Mouse (Mus musculus): ENCODE measurements around the gene Gm49387. TPM values are rescaled to one million over a fixed set of nuclear protein-coding genes. Genes with fewer than 3 reads are reported as not detected.

Gm49387 gene
- total and polyA plus RNA-seq, 2 experiments from 2014 or later, result 1.7 TPM; not detected in 1

- peak; percentile 21; the same call in 1 of the 2 replicates for ATAC-seq (ENCODE audit: insufficient read depth, low read depth)
- peak; percentile 69 for DNase-seq (ENCODE audit: low spot score)
- Histone ChIP-seq H3K27ac (ENCODE audit: low read depth) (peak overlapping the region; percentile 53), H3K36me3 (replicated peaks; ENCODE audit: control insufficient read depth, insufficient read depth, low read length) (no peaks in the 10 kb centered on the region), H3K9ac (replicated peaks; ENCODE audit: low read depth, low read length) (no peak overlapping the region), H3K4me3 (ENCODE audit: low read depth, low read length) (no peak overlapping the region), H3K4me1 (ENCODE audit: control insufficient read depth, insufficient read depth) (peaks cover 46% of the 10 kb centered on the region), H3K9me3 (replicated peaks; ENCODE audit: control insufficient read depth, low read length) (no peaks in the 10 kb centered on the region), H3K4me2 (ENCODE audit: low read depth, low read length) (no peak overlapping the region), H3K27me3 (ENCODE audit: control insufficient read depth, insufficient read depth, low read length) (no peaks in the 10 kb centered on the region)
- TF ChIP-seq EP300 (IDR thresholded peaks at IDR 0.05; ENCODE audit: low read depth) (peak; percentile 15; the same call in 1 of the 2 replicates), CTCF (IDR thresholded peaks at IDR 0.05; ENCODE audit: low read depth) (no peak)
- WGBS, result 6% methylated on average over 6 of the region's 6 CpGs
Measured at GRCm38 (mm10) chr14:31564452-31565179, 76.1 kb downstream of the Gm49387 start.

- Histone ChIP-seq H3K27me3 (ENCODE audit: control insufficient read depth, insufficient read depth, low read length) (no peaks in the 10 kb centered on the region), H3K4me2 (ENCODE audit: low read depth, low read length) (no peak overlapping the region), H3K4me3 (ENCODE audit: low read depth, low read length) (no peak overlapping the region), H3K9ac (replicated peaks; ENCODE audit: low read depth, low read length) (no peak overlapping the region), H3K4me1 (ENCODE audit: control insufficient read depth, insufficient read depth) (peaks cover 46% of the 10 kb centered on the region), H3K36me3 (replicated peaks; ENCODE audit: control insufficient read depth, insufficient read depth, low read length) (no peaks in the 10 kb centered on the region), H3K9me3 (replicated peaks; ENCODE audit: control insufficient read depth, low read length) (no peaks in the 10 kb centered on the region), H3K27ac (ENCODE audit: low read depth) (peak overlapping the region; percentile 71)
- TF ChIP-seq CTCF (IDR thresholded peaks at IDR 0.05; ENCODE audit: low read depth), result no peak
- TF ChIP-seq EP300 (IDR thresholded peaks at IDR 0.05; ENCODE audit: low read depth), result peak; percentile 97
- ATAC-seq (ENCODE audit: insufficient read depth, low read depth) (peak; percentile 94), DNase-seq (ENCODE audit: low spot score) (peak; percentile 90)
- 11% methylated on average over 5 of the region's 5 CpGs for WGBS
Measured at GRCm38 (mm10) chr14:31560886-31561285, 79.8 kb downstream of the Gm49387 start.

- no peaks in the 10 kb centered on the region for H3K27me3 ChIP-seq (ENCODE audit: control insufficient read depth, insufficient read depth, low read length)
- ATAC-seq (ENCODE audit: insufficient read depth, low read depth), result no peak
- H3K4me1 ChIP-seq (ENCODE audit: control insufficient read depth, insufficient read depth), result peaks cover 33% of the 10 kb centered on the region
- no peaks in the 10 kb centered on the region for H3K9me3 ChIP-seq (replicated peaks; ENCODE audit: control insufficient read depth, low read length)
- WGBS, result 65% methylated on average over 5 of the region's 5 CpGs
- H3K4me2 ChIP-seq (ENCODE audit: low read depth, low read length), result no peak overlapping the region
- no peaks in the 10 kb centered on the region for H3K36me3 ChIP-seq (replicated peaks; ENCODE audit: control insufficient read depth, insufficient read depth, low read length)
- H3K4me3 ChIP-seq (ENCODE audit: low read depth, low read length), result no peak overlapping the region
- no peak for TF ChIP-seq CTCF (IDR thresholded peaks at IDR 0.05; ENCODE audit: low read depth)
- no peak for TF ChIP-seq EP300 (IDR thresholded peaks at IDR 0.05; ENCODE audit: low read depth)
- H3K9ac ChIP-seq (replicated peaks; ENCODE audit: low read depth, low read length), result no peak overlapping the region
- no peak for DNase-seq (ENCODE audit: low spot score)
- no peak overlapping the region for H3K27ac ChIP-seq (ENCODE audit: low read depth)
Measured at GRCm38 (mm10) chr14:31559216-31559615, 81.5 kb downstream of the Gm49387 start.

- Histone ChIP-seq H3K27me3 (ENCODE audit: control insufficient read depth, insufficient read depth, low read length) (no peaks in the 10 kb centered on the region), H3K9me3 (replicated peaks; ENCODE audit: control insufficient read depth, low read length) (no peaks in the 10 kb centered on the region), H3K4me3 (ENCODE audit: low read depth, low read length) (no peak overlapping the region), H3K4me1 (ENCODE audit: control insufficient read depth, insufficient read depth) (peaks cover 33% of the 10 kb centered on the region), H3K36me3 (replicated peaks; ENCODE audit: control insufficient read depth, insufficient read depth, low read length) (no peaks in the 10 kb centered on the region), H3K4me2 (ENCODE audit: low read depth, low read length) (no peak overlapping the region), H3K9ac (replicated peaks; ENCODE audit: low read depth, low read length) (no peak overlapping the region), H3K27ac (ENCODE audit: low read depth) (peak overlapping the region; percentile 38; the same call in 1 of the 2 replicates)
- DNase-seq (ENCODE audit: low spot score), result no peak
- ATAC-seq (ENCODE audit: insufficient read depth, low read depth), result no peak
- WGBS, result 77% methylated on average over 9 of the region's 9 CpGs
- TF ChIP-seq EP300 (IDR thresholded peaks at IDR 0.05; ENCODE audit: low read depth) (no peak), CTCF (IDR thresholded peaks at IDR 0.05; ENCODE audit: low read depth) (no peak)
Measured at GRCm38 (mm10) chr14:31557784-31558183, 82.9 kb downstream of the Gm49387 start.

- TF ChIP-seq EP300 (IDR thresholded peaks at IDR 0.05; ENCODE audit: low read depth), result no peak
- TF ChIP-seq CTCF (IDR thresholded peaks at IDR 0.05; ENCODE audit: low read depth), result no peak
- WGBS, result 71% methylated on average over 8 of the region's 8 CpGs
Measured at GRCm38 (mm10) chr14:31557273-31557672, 83.4 kb downstream of the Gm49387 start.

More at GRCm38 (mm10) chr14:31557273-31557672, 83.4 kb downstream of the Gm49387 start:
- ATAC-seq (ENCODE audit: insufficient read depth, low read depth) (no peak), DNase-seq (ENCODE audit: low spot score) (no peak)
- no peak overlapping the region for H3K9ac ChIP-seq (replicated peaks; ENCODE audit: low read depth, low read length)
- peaks cover 33% of the 10 kb centered on the region for H3K4me1 ChIP-seq (ENCODE audit: control insufficient read depth, insufficient read depth)
- H3K4me3 ChIP-seq (ENCODE audit: low read depth, low read length), result no peak overlapping the region
- peak overlapping the region; percentile 69; the same call in 1 of the 2 replicates for H3K27ac ChIP-seq (ENCODE audit: low read depth)
- no peaks in the 10 kb centered on the region for H3K27me3 ChIP-seq (ENCODE audit: control insufficient read depth, insufficient read depth, low read length)
- no peaks in the 10 kb centered on the region for H3K36me3 ChIP-seq (replicated peaks; ENCODE audit: control insufficient read depth, insufficient read depth, low read length)
- no peak overlapping the region for H3K4me2 ChIP-seq (ENCODE audit: low read depth, low read length)
- no peaks in the 10 kb centered on the region for H3K9me3 ChIP-seq (replicated peaks; ENCODE audit: control insufficient read depth, low read length)

Data from heart, postnatal 0 days (tissue).